Mouse (Mus musculus) kidney, adult 2 months (tissue): Measurements from ENCODE around the gene Pdia6. TPM values are rescaled to one million over a fixed set of nuclear protein-coding genes. Genes with fewer than 3 reads are reported as not detected.

Experiments
- DNase-seq: peaks from one replicate; pipeline ENCODE4 v3.0.0; 2021
- H3K27ac ChIP-seq: fragments of 200-500 bp; 2 replicates; pipeline ENCODE4 v1.5.1; 2012; ENCODE audit warnings: low read depth, low read length, control low read depth, inconsistent platforms; ENCODE audit not compliant: insufficient read depth
- H3K27me3 ChIP-seq: fragments of 200-500 bp; replicated peaks from 2 replicates; pipeline ENCODE4 v1.6.1; 2012; ENCODE audit warnings: mild to moderate bottlenecking, moderate library complexity, low read length, inconsistent platforms; ENCODE audit not compliant: control insufficient read depth, insufficient read depth
- H3K36me3 ChIP-seq: fragments of 200-500 bp; 2 replicates; pipeline ENCODE4 v1.6.1; 2012; ENCODE audit warnings: mild to moderate bottlenecking, moderate library complexity, low read length, inconsistent platforms; ENCODE audit not compliant: control insufficient read depth, insufficient read depth
- H3K4me1 ChIP-seq: fragments of 200-500 bp; 2 replicates; pipeline ENCODE4 v1.6.1; 2011; ENCODE audit warnings: low read length; ENCODE audit not compliant: control insufficient read depth, insufficient read depth
- H3K4me3 ChIP-seq: fragments of 200-500 bp; 2 replicates; pipeline ENCODE4 v1.5.1; 2011; ENCODE audit warnings: mild to moderate bottlenecking, low read depth, low read length, control low read depth; ENCODE audit not compliant: insufficient read depth
- CTCF ChIP-seq: fragments of 200-500 bp; conservative IDR thresholded peaks from 2 replicates; pipeline ENCODE4 v1.5.1; 2011; ENCODE audit warnings: low read depth, mild to moderate bottlenecking, control low read depth, low read length, moderate library complexity, mixed read lengths; ENCODE audit not compliant: insufficient read depth, insufficient read length
- POLR2A ChIP-seq: fragments of 200-500 bp; IDR thresholded peaks from one replicate; pipeline ENCODE4 v1.6.1; 2011; ENCODE audit warnings: low read depth, low read length, control low read depth
- WGBS: fragments of 180-500 bp; shearing (Covaris S2); methylation state at CpG from one replicate; pipeline ENCODE4 v1.1.7; 2018; 5-methylcytosine and 5-hydroxymethylcytosine counted together
- polyA plus RNA-seq: library from polyadenylated mRNA; depleted of rRNA; stranded (reverse); fragments of >200 nt; gene quantifications from 2 replicates; pipeline ENCODE4 v1.2.3, GENCODE M21; 2012

Gene Pdia6
- polyA plus RNA-seq, 1 experiment = 70.7 TPM

GRCm38 (mm10) chr12:17230581-17230980 lies 35.8 kb upstream of the Pdia6 start:
- 75% methylated on average over 5 of the region's 5 CpGs for WGBS
- H3K4me1 ChIP-seq = no peaks in the 10 kb centered on the region
- no peak overlapping the region for H3K4me3 ChIP-seq
- H3K27me3 ChIP-seq = no peaks in the 10 kb centered on the region
- H3K36me3 ChIP-seq = no peaks in the 10 kb centered on the region
- no peak overlapping the region for H3K27ac ChIP-seq
- TF ChIP-seq CTCF (no peak), POLR2A (no peak)
- DNase-seq = no peak

GRCm38 (mm10) chr12:17231513-17231912 lies 34.8 kb upstream of the Pdia6 start:
- Histone ChIP-seq H3K27ac (no peak overlapping the region), H3K27me3 (no peaks in the 10 kb centered on the region), H3K4me1 (no peaks in the 10 kb centered on the region), H3K36me3 (no peaks in the 10 kb centered on the region), H3K4me3 (no peak overlapping the region)
- DNase-seq = no peak
- TF ChIP-seq POLR2A (no peak), CTCF (no peak)
- 75% methylated on average over 14 of the region's 14 CpGs for WGBS

GRCm38 (mm10) chr12:17235535-17236313 lies 30.6 kb upstream of the Pdia6 start:
- WGBS = 54% methylated on average over 11 of the region's 11 CpGs
- Histone ChIP-seq H3K27ac (no peak overlapping the region), H3K4me1 (no peaks in the 10 kb centered on the region), H3K27me3 (no peaks in the 10 kb centered on the region), H3K36me3 (no peaks in the 10 kb centered on the region), H3K4me3 (no peak overlapping the region)
- TF ChIP-seq CTCF (no peak), POLR2A (no peak)
- DNase-seq = no peak

GRCm38 (mm10) chr12:17238588-17239427 lies 27.5 kb upstream of the Pdia6 start:
- no peak overlapping the region for H3K4me3 ChIP-seq
- no peak for DNase-seq
- TF ChIP-seq POLR2A (no peak), CTCF (no peak)
- no peaks in the 10 kb centered on the region for H3K36me3 ChIP-seq
- 45% methylated on average over 12 of the region's 12 CpGs for WGBS
- H3K27ac ChIP-seq = no peak overlapping the region
- H3K27me3 ChIP-seq = no peaks in the 10 kb centered on the region
- H3K4me1 ChIP-seq = no peaks in the 10 kb centered on the region

GRCm38 (mm10) chr12:17239428-17239688 lies 27.0 kb upstream of the Pdia6 start:
- Histone ChIP-seq H3K4me3 (no peak overlapping the region), H3K27me3 (no peaks in the 10 kb centered on the region), H3K27ac (no peak overlapping the region), H3K4me1 (no peaks in the 10 kb centered on the region), H3K36me3 (no peaks in the 10 kb centered on the region)
- DNase-seq = no peak
- TF ChIP-seq POLR2A = no peak
- TF ChIP-seq CTCF = no peak

- no peak overlapping the region for H3K4me3 ChIP-seq
- TF ChIP-seq CTCF = no peak
- no peak for TF ChIP-seq POLR2A
- no peak overlapping the region for H3K27ac ChIP-seq
- no peaks in the 10 kb centered on the region for H3K27me3 ChIP-seq
- H3K4me1 ChIP-seq = no peaks in the 10 kb centered on the region
- 68% methylated on average over 2 of the region's 2 CpGs for WGBS
- DNase-seq = no peak
- H3K36me3 ChIP-seq = no peaks in the 10 kb centered on the region
These were observed 25.3 kb upstream of the Pdia6 start for GRCm38 (mm10) chr12:17241016-17241415.

- H3K4me1 ChIP-seq = no peaks in the 10 kb centered on the region
- no peak for DNase-seq
- no peak overlapping the region for H3K27ac ChIP-seq
- no peak overlapping the region for H3K4me3 ChIP-seq
- 95% methylated on average over 9 of the region's 9 CpGs for WGBS
- H3K36me3 ChIP-seq = no peaks in the 10 kb centered on the region
- TF ChIP-seq CTCF (no peak), POLR2A (no peak)
- H3K27me3 ChIP-seq = no peaks in the 10 kb centered on the region
These were observed 24.7 kb upstream of the Pdia6 start for GRCm38 (mm10) chr12:17241614-17242013.
